Mouse (Mus musculus) heart, embryonic 14.5 days (tissue): Measurements from ENCODE around the gene Dcst1. TPM values are rescaled to one million over a fixed set of nuclear protein-coding genes. Genes with fewer than 3 reads are reported as not detected.

Experiments
- ATAC-seq: fragments of 200-750 bp; cut with Nextera tagmentation; 2 replicates; pipeline ENCODE4 v1.8.0; 2017; ENCODE audit warnings: low read depth, moderate TSS enrichment; ENCODE audit not compliant: insufficient number of reproducible peaks, insufficient read depth, low FRiP score
- H3K27ac ChIP-seq, 2 experiments: fragments of 200-500 bp in 1 of 2; fragments of 300-500 bp in 1 of 2; sonication (generic) in 1 of 2; replicated peaks in 1 of 2; 2 replicates each; pipeline ENCODE4 v1.5.1; 2012 to 2014; ENCODE audit warnings: low read depth in 2 of 2, low read length in 2 of 2, control low read depth in 1 of 2, mild to moderate bottlenecking in 1 of 2, mixed read lengths in 1 of 2; ENCODE audit not compliant: control insufficient read depth in 1 of 2, insufficient read depth in 1 of 2
- H3K27me3 ChIP-seq: fragments of 300-500 bp; sonication (generic); 2 replicates; pipeline ENCODE4 v1.6.1; 2014; ENCODE audit warnings: mild to moderate bottlenecking, low read length, control low read depth; ENCODE audit not compliant: control insufficient read depth, insufficient read depth
- H3K36me3 ChIP-seq: fragments of 300-500 bp; sonication (generic); 2 replicates; pipeline ENCODE4 v1.6.1; 2014; ENCODE audit warnings: mild to moderate bottlenecking, control low read depth, low read length, mixed read lengths; ENCODE audit not compliant: control insufficient read depth, insufficient read depth
- H3K4me1 ChIP-seq, 2 experiments: fragments of 200-500 bp in 1 of 2; fragments of 300-500 bp in 1 of 2; sonication (generic) in 1 of 2; 2 replicates each; pipeline ENCODE4 v1.6.1; 2012 to 2014; ENCODE audit warnings: low read length in 2 of 2, control low read depth in 1 of 2, mixed read lengths in 1 of 2; ENCODE audit not compliant: control insufficient read depth in 2 of 2, insufficient read depth in 2 of 2
- H3K4me2 ChIP-seq: fragments of 300-500 bp; sonication (generic); 2 replicates; pipeline ENCODE4 v1.6.1; 2014; ENCODE audit warnings: mild to moderate bottlenecking, low read length
- H3K4me3 ChIP-seq, 2 experiments: fragments of 200-500 bp in 1 of 2; fragments of 300-500 bp in 1 of 2; sonication (generic) in 1 of 2; 2 replicates each; pipeline ENCODE4 v1.5.1; 2012 to 2014; ENCODE audit warnings: low read length in 2 of 2, mild to moderate bottlenecking in 2 of 2, control low read depth in 1 of 2, low read depth in 1 of 2, moderate library complexity in 1 of 2; ENCODE audit not compliant: control insufficient read depth in 1 of 2, insufficient read depth in 1 of 2
- H3K9ac ChIP-seq: fragments of 300-500 bp; sonication (generic); 2 replicates; pipeline ENCODE4 v1.6.1; 2014; ENCODE audit warnings: mild to moderate bottlenecking, low read length
- H3K9me3 ChIP-seq: fragments of 300-500 bp; sonication (generic); 2 replicates; pipeline ENCODE4 v1.6.1; 2016; ENCODE audit warnings: low read length, control low read depth; ENCODE audit not compliant: control insufficient read depth
- WGBS: fragments of 180-500 bp; shearing (Covaris S2); extraction: QIAGEN DNeasy Blood & Tissue Kit; methylation state at CpG from one replicate; pipeline ENCODE4 v1.1.7; 2014; 5-methylcytosine and 5-hydroxymethylcytosine counted together
- polyA plus RNA-seq: library from polyadenylated mRNA; unstranded; fragments of >200 nt; fragmentation: Nextera tagmentation; extraction: Ambion mirVana; gene quantifications from 2 replicates; pipeline ENCODE4 v1.2.1, GENCODE M21; 2014

The Dcst1 gene
- polyA plus RNA-seq, 1 experiment from 2014 or later: 0.18 TPM

DNA sequence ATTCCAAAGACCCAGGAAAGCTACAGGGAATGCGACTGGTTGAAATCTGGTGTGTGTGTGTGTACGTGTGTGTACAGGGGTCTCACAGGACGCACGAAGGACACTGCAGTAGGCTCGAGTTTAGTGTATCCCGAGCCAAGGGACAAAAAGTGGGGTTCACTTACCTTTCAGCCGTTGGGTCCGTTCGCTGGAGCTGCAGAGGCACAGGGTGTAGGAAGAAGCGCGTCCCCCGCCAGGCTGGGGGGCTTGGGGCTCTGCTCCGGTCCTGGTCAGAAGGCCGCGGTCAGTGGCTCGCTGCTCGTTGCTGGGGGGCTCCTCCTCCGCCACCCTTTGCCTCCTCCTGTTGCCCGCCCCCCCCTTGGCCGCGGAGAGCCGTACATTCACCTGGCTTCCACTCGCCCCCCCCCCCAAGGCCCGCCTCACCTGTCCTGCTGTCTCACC lies 27.8 kb upstream of the Dcst1 start:
- H3K4me2 ChIP-seq: peak overlapping the region; percentile 93
- H3K27ac ChIP-seq: peak overlapping the region; percentile 53 to 73; a peak in 3 of 4 replicates
- WGBS: 0% methylated on average over 17 of the region's 24 CpGs
- ATAC-seq: no peak
- no peaks in the 10 kb centered on the region for H3K9me3 ChIP-seq
- H3K4me3 ChIP-seq: peak overlapping the region; percentile 58 to 87
- H3K27me3 ChIP-seq: no peaks in the 10 kb centered on the region
- no peaks in the 10 kb centered on the region for H3K36me3 ChIP-seq
- peak overlapping the region; percentile 76 for H3K9ac ChIP-seq
- peaks cover 22 to 37% of the 10 kb centered on the region in 2 experiments for H3K4me1 ChIP-seq

DNA sequence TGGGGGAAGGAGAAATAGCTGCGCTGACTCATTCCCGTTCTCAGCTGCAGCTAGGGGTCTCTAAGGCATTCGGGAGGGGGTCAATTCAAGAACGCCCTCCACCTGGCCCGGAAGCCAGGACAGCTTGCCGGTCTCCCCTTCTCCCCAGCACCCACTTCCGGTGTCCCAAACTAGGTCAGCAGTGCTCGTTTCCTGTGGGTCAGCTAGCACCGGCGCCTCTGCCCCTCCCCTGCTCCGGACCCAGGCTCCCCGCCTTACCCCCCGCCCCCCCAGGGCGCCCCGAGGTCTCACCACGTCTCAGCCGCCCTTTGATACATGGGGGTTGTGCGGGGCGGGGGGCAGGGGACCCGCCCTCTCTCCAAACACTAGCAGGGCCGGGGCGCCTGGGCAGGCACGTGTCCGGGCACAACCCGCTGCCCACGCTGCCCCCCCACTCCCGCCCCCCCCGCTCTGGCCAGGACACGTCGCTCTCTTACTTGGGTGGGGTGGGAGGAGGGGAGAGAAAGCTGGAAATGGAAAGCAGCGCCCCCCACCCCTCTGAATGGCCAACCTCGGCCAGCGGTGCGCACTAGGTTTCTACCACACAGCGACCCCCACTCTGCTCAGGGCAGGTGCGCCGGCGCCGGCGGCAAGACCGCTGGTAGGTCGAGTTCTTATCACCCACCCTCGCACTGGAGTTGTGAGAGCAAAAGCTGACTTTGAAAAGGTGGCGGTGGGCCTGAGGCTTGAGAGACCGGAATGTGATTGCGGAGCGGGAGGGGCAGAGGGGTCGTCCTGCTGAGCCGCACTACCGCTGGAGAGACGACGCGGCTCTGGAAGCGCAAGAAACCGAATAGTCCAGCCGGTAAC lies 26.8 kb upstream of the Dcst1 start:
- no peaks in the 10 kb centered on the region for H3K36me3 ChIP-seq
- peak overlapping the region; percentile 76 for H3K9ac ChIP-seq
- peaks cover 20 to 36% of the 10 kb centered on the region in 2 experiments for H3K4me1 ChIP-seq
- H3K4me2 ChIP-seq: peak overlapping the region; percentile 93
- no peaks in the 10 kb centered on the region for H3K9me3 ChIP-seq
- WGBS: under 1% methylated on average over 51 of the region's 56 CpGs
- H3K4me3 ChIP-seq: peak overlapping the region; percentile 58 to 87
- no peaks in the 10 kb centered on the region for H3K27me3 ChIP-seq
- ATAC-seq: no peak
- peak overlapping the region; percentile 43 to 73; a peak in 3 of 4 replicates for H3K27ac ChIP-seq

DNA sequence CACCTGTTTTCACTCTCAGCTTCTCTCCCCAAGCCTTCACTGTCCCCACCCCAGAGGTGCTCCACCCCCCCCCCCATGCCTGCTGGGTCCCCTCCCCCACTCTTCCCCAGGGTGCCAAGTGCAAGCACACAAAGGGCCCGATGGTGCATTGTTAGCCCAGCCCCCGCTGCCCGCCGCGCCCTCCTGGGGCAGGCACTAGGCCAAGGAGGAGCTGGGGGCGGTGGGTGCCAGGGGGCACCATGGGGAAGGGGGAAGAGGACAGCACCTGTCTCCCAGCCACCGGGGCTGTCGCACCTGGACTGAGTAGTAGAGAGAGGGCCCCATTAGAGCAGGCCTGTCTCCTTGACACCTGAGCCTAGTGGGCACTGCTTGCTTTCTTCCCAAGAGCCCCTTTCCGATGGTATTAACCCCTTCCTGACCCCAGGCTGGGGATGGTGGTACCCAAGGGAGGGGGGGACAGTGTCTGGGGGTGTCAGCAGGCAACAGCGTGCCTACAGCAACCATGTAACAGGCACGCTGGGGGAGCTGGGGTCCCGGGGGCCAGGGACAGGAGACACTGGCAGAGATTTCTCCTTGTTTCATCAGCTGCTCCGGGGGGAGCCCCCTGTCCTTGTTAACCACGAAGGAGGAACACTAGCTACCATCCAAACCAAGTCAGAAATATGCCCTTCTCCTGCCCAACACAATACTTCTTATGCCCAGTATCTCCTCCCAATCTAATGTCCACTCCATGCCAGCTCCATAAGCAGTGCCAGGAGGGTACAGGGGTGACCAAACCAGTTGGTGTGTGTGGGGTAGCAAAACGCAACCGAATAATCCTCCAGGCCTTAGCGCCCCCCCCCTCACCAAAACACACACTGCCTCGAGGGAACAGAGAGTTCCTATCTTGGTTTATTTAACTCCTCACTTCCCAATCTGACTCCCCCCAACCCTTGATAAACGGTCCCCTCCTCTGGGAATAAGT lies 25.9 kb upstream of the Dcst1 start:
- Histone ChIP-seq H3K4me3 (peak overlapping the region; percentile 58 to 87), H3K9ac (peak overlapping the region; percentile 76), H3K36me3 (no peaks in the 10 kb centered on the region), H3K4me1 (peaks cover 17 to 29% of the 10 kb centered on the region in 2 experiments), H3K27ac (peak overlapping the region; percentile 43 to 73; a peak in 3 of 4 replicates), H3K9me3 (no peaks in the 10 kb centered on the region), H3K27me3 (no peaks in the 10 kb centered on the region), H3K4me2 (peak overlapping the region; percentile 93)
- ATAC-seq: no peak
- WGBS: 12% methylated on average over 19 of the region's 19 CpGs

DNA sequence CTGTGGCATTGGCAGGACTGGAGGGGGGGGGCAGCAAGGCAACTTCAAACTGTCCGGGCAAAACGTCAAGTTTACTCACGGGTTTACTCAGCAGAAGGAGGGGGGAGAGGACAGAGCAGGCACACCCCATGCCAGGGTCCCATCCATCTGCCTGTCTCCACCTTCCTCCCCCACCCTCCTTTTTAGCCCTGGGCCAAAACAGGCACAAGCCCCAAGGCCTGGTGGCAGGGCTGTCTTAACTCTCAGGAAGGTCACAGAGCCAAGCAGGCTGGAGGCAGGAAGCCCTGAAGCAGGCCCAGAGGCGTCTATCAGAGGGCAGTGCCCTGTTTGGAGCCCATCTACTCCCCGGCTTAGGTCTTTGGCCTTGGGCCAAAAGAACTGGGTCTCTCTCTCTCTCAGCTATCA lies 25.1 kb upstream of the Dcst1 start:
- Histone ChIP-seq H3K4me3 (no peak overlapping the region), H3K4me2 (0 out of 2 replicates have a peak overlapping the region, but pooled peaks have one; percentile 4), H3K9ac (no peak overlapping the region), H3K27ac (peak overlapping the region; percentile 25 to 37; a peak in 2 of 4 replicates), H3K27me3 (no peaks in the 10 kb centered on the region), H3K9me3 (no peaks in the 10 kb centered on the region), H3K36me3 (no peaks in the 10 kb centered on the region), H3K4me1 (peaks cover 11 to 21% of the 10 kb centered on the region in 2 experiments)
- ATAC-seq: no peak
- 38% methylated on average over 5 of the region's 5 CpGs for WGBS

DNA sequence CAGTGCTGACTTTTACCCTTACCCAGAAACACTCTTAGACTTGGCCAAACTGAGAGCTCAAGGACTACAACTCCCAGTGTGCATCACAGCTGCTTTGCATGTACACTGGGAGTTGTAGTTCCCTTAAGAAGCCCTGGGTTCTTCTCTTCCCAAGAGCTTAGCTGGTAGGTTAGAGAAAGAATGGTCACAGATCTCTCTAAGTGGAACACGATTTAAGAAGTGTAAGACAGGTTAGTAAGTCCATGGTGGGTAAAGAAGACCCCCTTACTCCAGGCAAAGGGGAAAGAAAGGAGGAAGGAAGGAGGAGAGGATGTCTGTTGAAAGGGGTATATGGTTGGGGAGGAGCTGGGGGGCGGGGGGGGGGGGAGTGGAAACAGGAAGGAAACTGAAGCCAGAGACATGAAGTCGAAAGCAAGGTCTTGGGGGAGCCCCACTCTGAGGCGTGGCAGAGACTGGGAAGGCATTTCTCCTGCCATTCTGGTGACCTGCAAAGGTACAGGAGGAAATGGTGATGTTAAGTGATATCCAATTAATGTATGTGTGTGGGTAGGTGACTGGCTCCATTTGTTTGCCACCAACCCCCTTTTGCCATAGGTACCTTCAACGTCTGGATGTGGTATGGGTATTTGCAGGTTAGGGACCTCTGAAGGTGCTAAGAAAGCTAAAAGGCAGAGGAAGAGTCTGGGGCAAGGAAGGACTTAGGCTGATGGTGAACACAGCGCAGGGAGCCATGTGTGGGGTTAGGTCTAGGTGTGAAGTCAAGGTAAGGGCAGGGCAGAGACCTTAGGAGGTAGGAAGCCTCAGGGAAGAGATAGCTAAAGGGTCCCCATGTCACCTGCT lies 24.1 kb upstream of the Dcst1 start:
- Histone ChIP-seq H3K4me2 (no peak overlapping the region), H3K36me3 (no peaks in the 10 kb centered on the region), H3K4me3 (no peak overlapping the region), H3K27ac (no peak overlapping the region), H3K4me1 (peaks cover 10 to 25% of the 10 kb centered on the region in 2 experiments), H3K9me3 (no peaks in the 10 kb centered on the region), H3K27me3 (no peaks in the 10 kb centered on the region), H3K9ac (no peak overlapping the region)
- WGBS: 57% methylated on average over 5 of the region's 6 CpGs
- no peak for ATAC-seq

- Histone ChIP-seq H3K36me3 (no peaks in the 10 kb centered on the region), H3K4me2 (no peak overlapping the region), H3K9ac (no peak overlapping the region), H3K27me3 (no peaks in the 10 kb centered on the region), H3K4me1 (peaks cover 10 to 25% of the 10 kb centered on the region in 2 experiments), H3K9me3 (no peaks in the 10 kb centered on the region), H3K27ac (no peak overlapping the region), H3K4me3 (no peak overlapping the region)
- 76% methylated on average over 11 of the region's 11 CpGs for WGBS
- no peak for ATAC-seq
Measured at GRCm38 (mm10) chr3:89388134-89388881, 23.3 kb upstream of the Dcst1 start.
